Mouse (Mus musculus) cerebellum, adult 11-12 months (tissue): Measurements from ENCODE around the gene Enc1.
"Not testable (repeated sequence)": the region's sequence is repeated elsewhere in the genome, so short reads cannot be mapped to it uniquely, and the experiment has no call there.

Experiments used
- DNase-seq: peaks from one replicate; pipeline ENCODE4 v3.0.0; 2022

Enc1 gene

DNA sequence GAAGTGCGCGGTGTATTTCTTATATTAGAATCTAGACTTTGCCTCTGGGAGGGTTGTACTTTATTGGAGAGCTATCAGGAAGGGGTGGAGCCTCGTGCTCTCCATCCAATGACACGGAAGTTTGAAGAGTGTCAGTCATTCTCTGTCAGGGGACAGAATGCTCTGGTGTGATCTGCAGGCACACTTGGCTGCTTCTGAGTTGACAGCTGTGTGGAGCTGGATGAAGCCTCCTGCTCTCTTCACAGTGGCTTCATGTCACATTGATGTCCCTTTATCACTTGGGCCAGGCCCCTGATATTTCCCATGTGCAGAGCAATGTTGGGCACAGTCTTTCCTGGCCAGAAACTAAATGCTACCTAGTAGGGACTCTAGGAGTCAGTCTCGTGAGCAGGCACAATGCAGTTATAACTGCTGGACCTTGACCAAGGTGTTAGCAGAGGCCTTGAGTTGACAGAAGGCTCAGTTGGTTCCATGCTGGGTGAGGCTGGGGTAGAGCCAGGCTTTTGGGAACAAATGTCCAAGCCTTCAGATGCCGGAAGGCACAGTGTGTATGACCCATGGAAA lies 12.6 kb downstream of the Enc1 start:
- DNase-seq: peak; percentile 70

DNA sequence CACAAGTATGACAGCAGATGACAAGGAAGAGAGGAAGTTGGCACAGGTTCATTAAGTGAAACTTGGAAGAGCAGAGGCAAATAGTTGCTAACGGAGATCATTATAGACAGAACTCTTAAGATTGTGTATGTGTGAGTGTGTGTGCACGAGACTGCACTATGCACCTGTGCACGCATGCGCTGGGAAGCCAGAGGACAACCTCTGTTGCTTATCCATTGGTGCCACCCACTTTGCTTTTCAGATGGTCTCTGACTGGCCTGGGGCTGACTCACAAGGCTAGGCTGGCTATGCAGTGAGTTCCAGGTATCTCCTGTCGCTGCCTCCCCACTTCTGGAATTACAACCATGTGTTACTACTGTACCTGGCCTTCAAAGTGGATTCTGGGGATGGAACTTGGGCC lies 13.1 kb downstream of the Enc1 start:
- DNase-seq: no peak

- DNase-seq: no peak
These were observed 13.8 kb downstream of the Enc1 start for GRCm38 (mm10) chr13:97254564-97255164.

DNA sequence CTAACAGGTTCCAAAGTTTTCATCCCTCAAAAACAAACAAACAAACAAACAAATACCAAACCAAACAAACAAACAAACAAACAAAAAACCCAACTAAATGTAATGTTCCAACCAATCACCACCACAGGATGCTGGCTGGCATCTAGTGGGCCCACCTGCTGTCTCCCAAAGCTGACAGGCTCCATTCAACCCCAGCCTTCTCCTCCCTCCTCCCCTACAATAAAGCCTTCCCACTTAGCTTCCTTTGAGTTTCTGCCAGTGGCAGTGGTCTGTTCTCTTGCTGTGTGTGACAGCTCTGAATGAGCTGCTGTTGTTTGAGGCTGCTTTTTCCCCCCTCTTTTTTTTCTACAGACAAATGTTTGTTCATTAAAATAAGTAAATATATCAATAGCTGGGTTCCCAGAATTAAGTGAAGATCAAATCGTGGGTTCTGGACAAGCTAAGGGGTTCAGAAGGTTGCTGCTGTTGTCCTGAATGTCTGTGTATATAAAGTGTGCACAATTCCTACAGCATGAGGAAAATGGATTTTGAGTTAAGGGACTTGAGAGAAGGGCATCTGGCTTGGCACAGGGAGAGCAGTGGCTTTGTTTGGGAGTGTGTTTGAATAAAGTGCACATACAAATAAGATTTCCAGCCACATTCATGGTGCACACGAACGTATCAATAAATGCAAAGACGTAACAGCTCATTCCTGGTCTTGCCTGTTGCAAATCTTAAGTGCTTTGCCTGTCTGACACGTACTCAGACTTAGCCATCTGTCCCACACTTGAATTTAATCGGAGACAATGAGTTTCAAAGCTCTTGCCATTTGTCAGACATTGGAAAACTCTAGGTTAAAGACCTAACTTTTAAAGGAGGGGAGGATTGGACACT lies 15.3 kb downstream of the Enc1 start:
- no peak for DNase-seq

GRCm38 (mm10) chr13:97256849-97257379 lies 16.0 kb downstream of the Enc1 start:
- DNase-seq: no peak

DNA sequence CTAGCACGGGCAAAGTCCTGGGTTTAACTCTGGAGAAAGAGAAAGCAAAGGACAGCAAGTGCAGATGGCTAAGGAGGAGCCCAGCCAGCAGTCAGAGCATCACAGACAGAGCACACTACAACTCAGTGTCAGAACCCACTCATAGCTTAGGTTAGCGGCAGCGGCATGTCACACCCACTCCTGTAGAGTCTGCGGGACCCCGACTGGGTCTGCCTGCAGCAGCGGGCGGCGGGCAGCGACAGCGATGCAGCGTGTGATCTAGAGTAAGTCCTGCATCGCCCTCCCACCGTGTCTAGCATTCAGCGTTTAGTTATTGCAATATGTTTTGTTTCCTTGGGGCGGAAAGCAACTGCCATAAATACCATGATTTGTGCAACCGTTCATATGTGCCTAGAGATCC lies 18.4 kb downstream of the Enc1 start:
- DNase-seq: no peak

- no peak for DNase-seq
These were observed 19.7 kb downstream of the Enc1 start for GRCm38 (mm10) chr13:97260456-97261180.

DNA sequence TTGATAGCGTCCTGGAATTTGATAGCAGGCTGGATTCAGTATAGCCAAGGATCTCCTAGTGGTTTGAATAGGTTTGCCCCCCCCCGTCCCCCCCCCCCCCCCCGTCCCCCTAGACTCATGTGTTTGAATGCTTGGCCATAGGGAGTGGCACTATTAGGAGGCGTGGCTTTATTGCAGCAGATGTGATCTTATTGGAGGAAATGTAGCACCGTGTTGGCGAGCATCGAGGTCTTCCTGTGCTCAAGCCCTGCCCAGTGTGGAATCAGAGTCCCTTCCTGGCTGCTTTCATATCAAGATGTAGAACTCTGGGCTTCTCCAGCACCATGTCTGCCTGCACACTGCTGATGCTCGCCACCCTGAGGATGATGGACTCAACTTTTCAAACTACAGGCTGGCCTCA lies 20.6 kb downstream of the Enc1 start:
- DNase-seq: no peak

GRCm38 (mm10) chr13:97262676-97263075 lies 21.8 kb downstream of the Enc1 start:
- no peak for DNase-seq

DNA sequence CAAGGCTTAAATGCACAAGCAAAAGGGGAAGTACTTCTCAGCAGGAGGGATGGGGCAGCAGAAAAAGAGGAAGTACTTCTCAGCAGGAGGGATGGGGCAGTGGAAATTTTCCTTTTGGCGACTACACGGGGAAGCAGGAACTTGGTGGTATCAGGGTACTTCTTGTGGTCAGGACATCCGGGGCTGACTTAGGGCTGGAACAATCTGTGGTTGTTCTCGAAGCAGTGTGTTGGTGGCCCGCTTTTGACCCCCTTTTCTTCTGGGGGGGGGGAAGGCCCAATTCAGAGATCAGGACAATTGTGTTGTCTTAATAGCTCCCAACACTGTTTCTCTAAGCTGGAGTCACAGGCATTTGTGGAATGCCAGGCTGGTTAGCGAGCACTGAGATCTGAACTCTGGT lies 24.6 kb downstream of the Enc1 start:
- not testable (repeated sequence) for DNase-seq

GRCm38 (mm10) chr13:97270723-97271122 lies 29.8 kb downstream of the Enc1 start:
- DNase-seq: no peak

GRCm38 (mm10) chr13:97271641-97272040 lies 30.7 kb downstream of the Enc1 start:
- DNase-seq: no peak

- DNase-seq: no peak
These were observed 33.9 kb downstream of the Enc1 start for GRCm38 (mm10) chr13:97274757-97275156.

DNA sequence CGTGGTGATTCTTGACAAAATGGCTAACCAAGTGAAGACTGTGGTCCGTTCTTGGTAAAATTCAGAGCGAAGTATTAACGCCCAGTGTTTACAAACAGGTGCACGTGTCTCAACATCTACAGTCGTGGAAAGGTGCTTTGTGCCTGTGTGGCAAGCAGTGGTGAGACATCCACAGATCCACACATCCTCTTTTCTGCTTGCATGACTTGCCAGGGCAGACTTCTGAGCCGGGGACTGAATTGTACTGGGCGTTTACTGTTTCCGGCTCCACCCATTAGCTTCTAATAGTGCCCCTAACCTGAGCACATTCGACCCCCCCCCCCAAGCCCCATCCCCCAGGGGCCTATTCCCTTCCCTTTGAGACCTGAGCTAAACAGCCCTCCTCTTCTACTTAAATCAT lies 34.6 kb downstream of the Enc1 start:
- no peak for DNase-seq

GRCm38 (mm10) chr13:97282051-97282910 lies 41.4 kb downstream of the Enc1 start:
- no peak for DNase-seq

DNA sequence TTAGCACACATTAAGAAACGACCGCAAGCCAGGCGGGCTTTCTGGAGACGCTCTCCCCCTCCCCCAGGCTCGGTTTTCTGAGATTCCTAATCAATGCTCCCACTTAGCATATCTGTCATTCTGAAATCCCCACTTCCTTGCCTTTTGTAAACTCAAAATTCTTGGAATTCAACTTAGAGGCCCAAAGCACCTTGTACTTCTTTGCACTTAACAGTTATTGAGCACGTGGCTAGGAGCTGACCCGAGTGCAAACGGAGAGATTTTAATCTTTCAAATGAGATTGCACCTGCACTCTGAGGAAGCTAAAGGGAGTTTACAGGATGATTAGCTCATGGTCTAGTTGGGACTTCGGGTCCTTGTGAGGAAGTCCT lies 42.0 kb downstream of the Enc1 start:
- no peak for DNase-seq

DNA sequence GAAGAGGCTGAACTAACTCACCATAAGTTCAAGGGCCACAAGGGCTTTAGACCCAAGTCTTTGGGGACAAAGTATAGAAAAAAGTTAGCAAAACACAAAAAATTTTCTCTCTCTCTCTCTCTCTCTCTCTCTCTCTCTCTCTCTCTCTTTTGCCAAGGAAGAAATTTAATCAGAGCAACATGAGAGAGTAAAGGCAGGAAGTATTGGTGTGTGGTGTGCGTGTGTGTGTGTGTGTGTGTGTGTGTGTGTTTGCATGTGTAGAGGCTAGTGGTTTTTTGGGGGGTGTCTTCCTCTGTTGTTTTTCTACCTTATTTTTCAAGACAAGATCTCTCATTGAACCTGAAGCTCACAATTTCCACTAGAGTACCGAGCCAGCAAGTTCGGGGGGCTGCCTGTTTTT lies 46.1 kb downstream of the Enc1 start:
- DNase-seq: no peak

- DNase-seq: no peak
These were observed 49.8 kb downstream of the Enc1 start for GRCm38 (mm10) chr13:97290747-97291146.

DNA sequence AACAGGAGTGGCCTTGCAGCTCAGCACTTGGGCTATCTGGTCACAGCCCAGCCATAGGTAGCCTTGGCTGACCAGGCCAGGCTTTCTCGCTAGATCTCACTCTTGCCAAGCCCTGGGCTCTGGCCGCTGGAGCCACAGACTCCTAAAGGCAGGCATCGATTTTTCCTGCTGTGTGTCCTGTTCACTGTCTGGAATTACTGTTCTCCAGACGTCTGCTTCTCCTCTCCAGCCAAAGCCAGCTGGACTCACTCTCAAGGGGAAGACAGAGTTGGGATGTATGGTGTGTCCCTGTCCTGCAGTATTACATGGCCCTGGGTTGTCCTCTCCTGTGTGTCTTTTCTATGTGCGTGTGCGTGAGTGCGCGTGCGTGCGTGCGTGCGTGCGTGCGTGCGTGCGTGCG lies 50.4 kb downstream of the Enc1 start:
- no peak for DNase-seq

DNA sequence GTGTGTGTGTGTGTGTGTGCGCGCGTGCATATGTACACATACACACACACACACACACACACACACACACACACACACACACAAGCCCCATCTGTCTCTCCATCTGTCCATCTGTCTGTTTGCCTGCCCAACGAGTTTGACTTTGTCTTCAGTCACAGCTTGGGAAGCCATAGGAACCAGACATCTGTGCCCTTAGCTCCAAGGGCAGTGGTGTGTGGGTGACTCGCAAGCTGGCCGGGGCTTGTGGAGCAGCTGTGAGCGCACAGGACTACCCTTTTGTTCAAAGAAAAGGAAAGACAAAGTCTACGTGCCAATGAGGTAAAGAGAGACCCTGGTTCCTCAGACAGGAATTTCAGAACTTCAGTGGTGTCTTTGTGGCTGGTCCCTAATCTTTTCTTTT lies 51.1 kb downstream of the Enc1 start:
- no peak for DNase-seq

DNA sequence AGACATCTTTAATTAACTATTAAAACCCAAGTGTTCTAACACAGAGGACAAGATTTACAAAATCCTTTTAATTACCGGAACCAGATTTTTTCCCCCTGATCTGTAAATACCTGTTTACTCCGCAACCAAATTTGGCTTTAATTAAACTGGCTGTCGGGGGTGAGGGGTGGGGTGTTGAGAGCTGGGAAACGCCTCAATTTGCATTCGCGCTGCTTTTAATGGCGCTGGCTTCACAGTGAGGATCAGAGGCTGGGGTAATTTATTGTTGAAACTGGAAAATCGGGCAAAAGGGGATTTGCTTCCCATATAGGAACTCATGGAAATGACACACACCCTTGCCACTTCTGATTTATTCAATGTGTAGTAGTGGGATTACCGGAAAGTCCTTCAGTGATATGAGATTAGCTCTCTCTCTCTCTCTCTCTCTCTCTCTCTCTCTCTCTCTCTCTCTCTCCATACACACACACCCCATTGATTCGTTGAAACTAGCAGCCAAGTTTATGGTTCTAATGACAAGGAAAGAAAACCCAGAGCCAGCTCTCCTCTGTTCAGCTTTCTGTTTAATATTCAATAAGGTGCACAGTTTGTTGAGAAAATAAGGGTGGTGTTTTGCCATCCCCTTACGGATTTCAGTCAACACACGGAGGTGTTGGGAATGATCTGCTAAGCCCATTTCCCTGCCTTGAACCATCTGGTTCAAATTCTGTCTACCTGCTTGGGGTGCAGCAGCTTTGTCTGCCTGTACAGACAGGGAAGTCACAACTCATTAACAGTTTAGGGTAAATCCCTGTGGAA lies 51.7 kb downstream of the Enc1 start:
- no peak for DNase-seq
